Mouse (Mus musculus): ENCODE measurements at regions not wholly inside any gene's neighbourhood (a gene's known extent, or its start where the extent isn't known, plus 50 kb on each side); places are given as distances from the start of the nearest gene placed in this dataset.

GRCm38 (mm10) chr4:55293347-55294079, 56.3 kb upstream of the Rad23b start:
- TF ChIP-seq CTCF (IDR thresholded peaks at IDR 0.05; ENCODE audit: borderline replicate concordance, insufficient read depth, low read length) (no peak), POLR2A (IDR thresholded peaks at IDR 0.05; ENCODE audit: low read depth, low read length) (no peak)
